ENCODE assay signal across 22 mouse cellular contexts in genomic region chr10:97497646-97498045, GRCm38 (mm10). TPM values are rescaled to one million over a fixed set of nuclear protein-coding genes. Genes with fewer than 3 reads are reported as not detected.
"Had no signal": no experiment of that assay in that cellular context is flagged by ENCODE, and none has a peak within 500 bp of the region (broad histone marks: within the 10 kb centered on the region; RNA-seq: fewer than 3 reads in every experiment).

No protein-coding gene starts in this region.

- ATAC-seq: lung, postnatal 0 days; midbrain, embryonic 13.5 days; midbrain, embryonic 15.5 days had no signal

- H3K4me3 ChIP-seq: lung, embryonic 15.5 days; megakaryocyte, embryonic 14.5 days; midbrain, embryonic 13.5 days; midbrain, embryonic 15.5 days; neural tube, embryonic 13.5 days; neural tube, embryonic 15.5 days had no signal

- H3K9me3 ChIP-seq: lung, embryonic 15.5 days; midbrain, embryonic 13.5 days; midbrain, embryonic 15.5 days; neural tube, embryonic 13.5 days; neural tube, embryonic 15.5 days had no signal

- H3K36me3 ChIP-seq: lung, embryonic 15.5 days; midbrain, embryonic 13.5 days; midbrain, embryonic 15.5 days; neural tube, embryonic 13.5 days; neural tube, embryonic 15.5 days had no signal

- DNase-seq: lung, adult 2 months; lung, postnatal 14 days; lung, postnatal 36 days; retina, postnatal 1 day; right cerebral cortex, adult 18-20 months; right cerebral cortex, postnatal 25 days; right cerebral cortex, postnatal 4 days; spleen, adult 18-20 months; thymus, adult 18-20 months; thymus, postnatal 14 days; thymus, postnatal 36 days had no signal

- H3K4me1 ChIP-seq: lung, embryonic 15.5 days; megakaryocyte, embryonic 14.5 days; midbrain, embryonic 13.5 days; midbrain, embryonic 15.5 days; neural tube, embryonic 13.5 days; neural tube, embryonic 15.5 days had no signal

- H3K27me3 ChIP-seq: lung, embryonic 15.5 days; megakaryocyte, embryonic 14.5 days; midbrain, embryonic 13.5 days; midbrain, embryonic 15.5 days; neural tube, embryonic 13.5 days; neural tube, embryonic 15.5 days had no signal

- H3K27ac ChIP-seq: lung, embryonic 15.5 days; macrophage; midbrain, embryonic 13.5 days; midbrain, embryonic 15.5 days; neural tube, embryonic 13.5 days; neural tube, embryonic 15.5 days had no signal

- H3K9ac ChIP-seq: lung, embryonic 15.5 days; midbrain, embryonic 13.5 days; midbrain, embryonic 15.5 days; neural tube, embryonic 13.5 days; neural tube, embryonic 15.5 days had no signal

- H3K4me2 ChIP-seq: lung, embryonic 15.5 days; midbrain, embryonic 11.5 days; midbrain, embryonic 13.5 days; midbrain, embryonic 15.5 days; neural tube, embryonic 13.5 days; neural tube, embryonic 15.5 days had no signal

RNA-seq across cellular contexts. Expression of gene Dcn, which starts 18.2 kb away (rescaled TPM):
- total RNA-seq: megakaryocyte progenitor cell, adult 5-6 weeks; monocyte, adult 5-6 weeks had no signal
